Mouse (Mus musculus) gastrocnemius, adult 18-20 months (tissue): Measurements from ENCODE around the gene Tnnt2. TPM values are rescaled to one million over a fixed set of nuclear protein-coding genes. Genes with fewer than 3 reads are reported as not detected.

Experiments used
- DNase-seq: peaks from one replicate; pipeline ENCODE4 v3.0.0; 2021; ENCODE audit warnings: low spot score
- total RNA-seq, 2 experiments: library from RNA; stranded (reverse); gene quantifications; 2 replicates each; pipeline ENCODE4 v1.2.3; 2021

Gene Tnnt2
- total RNA-seq, 2 experiments from 2014 or later = 3.3 to 4.3 TPM

GRCm38 (mm10) chr1:135854591-135855343 is 18.6 kb downstream of the Tnnt2 start:
- DNase-seq = no peak

- no peak for DNase-seq
These were observed 19.2 kb downstream of the Tnnt2 start for GRCm38 (mm10) chr1:135855344-135855687.

- no peak for DNase-seq
These were observed 19.9 kb downstream of the Tnnt2 start for GRCm38 (mm10) chr1:135856070-135856469.

- DNase-seq = no peak
These were observed 21.1 kb downstream of the Tnnt2 start for GRCm38 (mm10) chr1:135857137-135857775.

- DNase-seq = no peak
These were observed 22.4 kb downstream of the Tnnt2 start for GRCm38 (mm10) chr1:135858533-135858932.

GRCm38 (mm10) chr1:135861091-135861490 is 24.9 kb downstream of the Tnnt2 start:
- DNase-seq = no peak

GRCm38 (mm10) chr1:135861980-135862552 is 25.9 kb downstream of the Tnnt2 start:
- DNase-seq = no peak

GRCm38 (mm10) chr1:135862561-135862960 is 26.4 kb downstream of the Tnnt2 start:
- DNase-seq = no peak

GRCm38 (mm10) chr1:135863786-135864335 is 27.7 kb downstream of the Tnnt2 start:
- DNase-seq = no peak

GRCm38 (mm10) chr1:135864830-135865229 is 28.7 kb downstream of the Tnnt2 start:
- no peak for DNase-seq

- peak; percentile 80 for DNase-seq
These were observed 29.5 kb downstream of the Tnnt2 start for GRCm38 (mm10) chr1:135865518-135866194.

GRCm38 (mm10) chr1:135868570-135868969 is 32.4 kb downstream of the Tnnt2 start:
- no peak for DNase-seq

GRCm38 (mm10) chr1:135872991-135873390 is 36.8 kb downstream of the Tnnt2 start:
- DNase-seq = no peak

- no peak for DNase-seq
These were observed 41.1 kb downstream of the Tnnt2 start for GRCm38 (mm10) chr1:135877248-135877647.

- DNase-seq = peak; percentile 57
These were observed 46.4 kb downstream of the Tnnt2 start for GRCm38 (mm10) chr1:135882385-135883109.

- no peak for DNase-seq
These were observed 53.5 kb downstream of the Tnnt2 start for GRCm38 (mm10) chr1:135889461-135890185.

- no peak for DNase-seq
These were observed 55.5 kb downstream of the Tnnt2 start for GRCm38 (mm10) chr1:135891424-135892216.

GRCm38 (mm10) chr1:135892233-135892632 is 56.1 kb downstream of the Tnnt2 start:
- DNase-seq = no peak

GRCm38 (mm10) chr1:135892764-135893163 is 56.6 kb downstream of the Tnnt2 start:
- no peak for DNase-seq

- DNase-seq = no peak
These were observed 57.2 kb downstream of the Tnnt2 start for GRCm38 (mm10) chr1:135893377-135893776.
